Mouse (Mus musculus) limb, embryonic 14.5 days (tissue): ENCODE measurements around the gene Snx9. TPM values are rescaled to one million over a fixed set of nuclear protein-coding genes. Genes with fewer than 3 reads are reported as not detected.

Experiments
- ATAC-seq: fragments of 200-750 bp; cut with Nextera tagmentation; 2 replicates; pipeline ENCODE4 v1.8.0; 2017; ENCODE audit warnings: low read depth, moderate number of reproducible peaks, moderate TSS enrichment; ENCODE audit not compliant: low FRiP score
- DNase-seq: peaks from one replicate; pipeline ENCODE4 v3.0.0-alpha.2; 2015; ENCODE audit warnings: low spot score
- H3K27ac ChIP-seq: fragments of 300-500 bp; sonication (generic); replicated peaks from 2 replicates; pipeline ENCODE4 v1.5.1; 2014; ENCODE audit warnings: low read depth, mild to moderate bottlenecking, low read length, moderate library complexity, mixed read lengths
- H3K27me3 ChIP-seq: fragments of 300-500 bp; sonication (generic); 2 replicates; pipeline ENCODE4 v1.6.1; 2014; ENCODE audit warnings: low read length, mixed read lengths; ENCODE audit not compliant: control insufficient read depth, insufficient read depth
- H3K36me3 ChIP-seq: fragments of 300-500 bp; sonication (generic); 2 replicates; pipeline ENCODE4 v1.6.1; 2014; ENCODE audit warnings: mild to moderate bottlenecking, low read length, moderate library complexity, mixed read lengths; ENCODE audit not compliant: control insufficient read depth, insufficient read depth
- H3K4me1 ChIP-seq: fragments of 300-500 bp; sonication (generic); 2 replicates; pipeline ENCODE4 v1.6.1; 2014; ENCODE audit warnings: antibody characterized with exemption, low read length, mixed read lengths; ENCODE audit not compliant: control insufficient read depth, insufficient read depth
- H3K4me2 ChIP-seq: fragments of 300-500 bp; sonication (generic); replicated peaks from 2 replicates; pipeline ENCODE4 v1.6.1; 2014; ENCODE audit warnings: low read depth, mild to moderate bottlenecking, low read length, moderate library complexity; ENCODE audit not compliant: severe bottlenecking
- H3K4me3 ChIP-seq: fragments of 300-500 bp; sonication (generic); replicated peaks from 2 replicates; pipeline ENCODE4 v1.5.1; 2014; ENCODE audit warnings: low read length
- H3K9ac ChIP-seq: fragments of 300-500 bp; sonication (generic); 2 replicates; pipeline ENCODE4 v1.6.1; 2014; ENCODE audit warnings: mild to moderate bottlenecking, low read depth, low read length, moderate library complexity; ENCODE audit not compliant: severe bottlenecking
- H3K9me3 ChIP-seq: fragments of 300-500 bp; sonication (generic); 2 replicates; pipeline ENCODE4 v1.6.1; 2016; ENCODE audit warnings: low read length; ENCODE audit not compliant: control insufficient read depth
- POLR2A ChIP-seq: fragments of 200-500 bp; IDR thresholded peaks from 2 replicates; pipeline ENCODE4 v1.8.0; 2012; ENCODE audit warnings: inconsistent platforms, mild to moderate bottlenecking, moderate library complexity, borderline replicate concordance; ENCODE audit not compliant: insufficient read depth, insufficient read length; ENCODE audit errors: extremely low read depth
- WGBS: fragments of 180-500 bp; shearing (Covaris S2); extraction: QIAGEN DNeasy Blood & Tissue Kit; methylation state at CpG from one replicate; pipeline ENCODE4 v1.1.7; 2014; 5-methylcytosine and 5-hydroxymethylcytosine counted together
- polyA plus RNA-seq, 2 experiments: library from polyadenylated mRNA; depleted of rRNA in 1 of 2; stranded (reverse) in 1 of 2; unstranded in 1 of 2; fragments of >200 nt; fragmentation: Nextera tagmentation in 1 of 2; extraction: Ambion mirVana in 1 of 2; gene quantifications; 2 replicates each; pipeline versions ENCODE4 v1.2.1 to v1.2.3; 2012 to 2014

The Snx9 gene
- polyA plus RNA-seq, 2 experiments: 39.1 to 41.9 TPM

- TF ChIP-seq POLR2A: no peak
- no peak overlapping the region for H3K27ac ChIP-seq
- DNase-seq (no peak), ATAC-seq (no peak)
- WGBS: 75% methylated on average over 8 of the region's 8 CpGs
- H3K9ac ChIP-seq: no peak overlapping the region
- no peaks in the 10 kb centered on the region for H3K36me3 ChIP-seq
- no peak overlapping the region for H3K4me2 ChIP-seq
- H3K27me3 ChIP-seq: no peaks in the 10 kb centered on the region
- H3K4me1 ChIP-seq: peaks cover 32% of the 10 kb centered on the region
- H3K9me3 ChIP-seq: no peaks in the 10 kb centered on the region
- H3K4me3 ChIP-seq: no peak overlapping the region
Measured at GRCm38 (mm10) chr17:5977921-5978504, 136.9 kb downstream of the Snx9 start.

GRCm38 (mm10) chr17:5978505-5979077, 137.5 kb downstream of the Snx9 start:
- ATAC-seq (no peak), DNase-seq (no peak)
- H3K4me3 ChIP-seq: no peak overlapping the region
- TF ChIP-seq POLR2A: no peak
- no peak overlapping the region for H3K27ac ChIP-seq
- H3K27me3 ChIP-seq: no peaks in the 10 kb centered on the region
- peaks cover 35% of the 10 kb centered on the region for H3K4me1 ChIP-seq
- WGBS: 79% methylated on average over 10 of the region's 10 CpGs
- H3K4me2 ChIP-seq: no peak overlapping the region
- H3K36me3 ChIP-seq: no peaks in the 10 kb centered on the region
- no peak overlapping the region for H3K9ac ChIP-seq
- H3K9me3 ChIP-seq: no peaks in the 10 kb centered on the region

- Histone ChIP-seq H3K9me3 (no peaks in the 10 kb centered on the region), H3K4me2 (no peak overlapping the region), H3K4me1 (peaks cover 26% of the 10 kb centered on the region), H3K4me3 (no peak overlapping the region), H3K27ac (no peak overlapping the region), H3K36me3 (no peaks in the 10 kb centered on the region), H3K27me3 (no peaks in the 10 kb centered on the region), H3K9ac (no peak overlapping the region)
- no peak for DNase-seq
- no peak for TF ChIP-seq POLR2A
- ATAC-seq: no peak
- WGBS: 32% methylated on average over 6 of the region's 6 CpGs
Measured at GRCm38 (mm10) chr17:5980860-5981259, 139.7 kb downstream of the Snx9 start.

Other genes starting within 250 kb of the Snx9 start
- 4.4 and 4.7 TPM in 2 replicates for gene Synj2, start 100.0 kb downstream of the Snx9 start, polyA plus RNA-seq (2012; rRNA removed)
- gene Synj2, start 100.0 kb downstream of the Snx9 start, polyA plus RNA-seq (2014; fragmentation: Nextera tagmentation; extraction: Ambion mirVana): 3.3 and 3.6 TPM in 2 replicates
- 12.1 and 12.4 TPM in 2 replicates for gene Serac1, start 238.4 kb downstream of the Snx9 start, polyA plus RNA-seq (2012; rRNA removed)
- gene Serac1, start 238.4 kb downstream of the Snx9 start, polyA plus RNA-seq (2014; fragmentation: Nextera tagmentation; extraction: Ambion mirVana): 5.0 and 6.1 TPM in 2 replicates
- gene Gtf2h5, start 238.5 kb downstream of the Snx9 start, polyA plus RNA-seq (2012; rRNA removed): 51.6 and 73.0 TPM in 2 replicates
- 161 and 176 TPM in 2 replicates for gene Gtf2h5, start 238.5 kb downstream of the Snx9 start, polyA plus RNA-seq (2014; fragmentation: Nextera tagmentation; extraction: Ambion mirVana)